Mouse (Mus musculus) adrenal gland, postnatal 10 days (tissue): ENCODE results near the gene Sytl2. TPM values are rescaled to one million over a fixed set of nuclear protein-coding genes. Genes with fewer than 3 reads are reported as not detected.
A peak's percentile ranks its signal among the peaks of the same experiment; 100 is the strongest.

Experiments
- DNase-seq: peaks from one replicate; pipeline ENCODE4 v3.0.0; 2021; ENCODE audit warnings: mixed read lengths
- long read RNA-seq, 2 experiments: library from polyadenylated mRNA; stranded (forward); transcript quantifications; one replicate each; pipeline ENCODE4 v2.0.0; 2021
- total RNA-seq, 2 experiments: library from RNA; stranded (reverse); gene quantifications; 2 replicates each; pipeline ENCODE4 v1.2.3; 2021

Sytl2 gene
- 10 to 100 TPM in 1 of 2 experiments, 1 to 10 TPM in 1; 7.3 to 13.7 TPM for total RNA-seq
- long read RNA-seq, experiment 1, partial matches to known transcripts = 0 of 3 reads
- long read RNA-seq, experiment 1, other reads (novel, unspliced or antisense) = 2 of 3 reads
- long read RNA-seq, experiment 2, partial matches to known transcripts = 0 of 4 reads
- long read RNA-seq, experiment 2, other reads (novel, unspliced or antisense) = 4 of 4 reads

GRCm38 (mm10) chr7:90301942-90302646 lies at the start of gene Sytl2:
Sytl2 (plus strand) TSS chr7:90302252.
- DNase-seq = peak; percentile 81

- DNase-seq = no peak
Measured at GRCm38 (mm10) chr7:90252946-90253345, 49.1 kb upstream of the Sytl2 start.

GRCm38 (mm10) chr7:90258701-90259100 lies 43.4 kb upstream of the Sytl2 start:
- DNase-seq = no peak

- DNase-seq = no peak
Measured at GRCm38 (mm10) chr7:90259899-90260298, 42.2 kb upstream of the Sytl2 start.

GRCm38 (mm10) chr7:90261902-90262599 lies 40.0 kb upstream of the Sytl2 start:
- DNase-seq = no peak

- DNase-seq = peak; percentile 84
Measured at GRCm38 (mm10) chr7:90265289-90265970, 36.6 kb upstream of the Sytl2 start, which contains the start of gene Ccdc83. Ccdc83 (minus strand) TSS chr7:90265777.

- DNase-seq = no peak
Measured at GRCm38 (mm10) chr7:90270141-90270540, 31.9 kb upstream of the Sytl2 start.

- no peak for DNase-seq
Measured at GRCm38 (mm10) chr7:90274561-90275100, 27.4 kb upstream of the Sytl2 start.

- no peak for DNase-seq
Measured at GRCm38 (mm10) chr7:90277246-90277645, 24.8 kb upstream of the Sytl2 start.

GRCm38 (mm10) chr7:90277769-90278168 lies 24.3 kb upstream of the Sytl2 start:
- DNase-seq = no peak

GRCm38 (mm10) chr7:90279136-90279535 lies 22.9 kb upstream of the Sytl2 start:
- DNase-seq = no peak

GRCm38 (mm10) chr7:90280274-90280875 lies 21.7 kb upstream of the Sytl2 start:
- DNase-seq = peak; percentile 60

- DNase-seq = no peak
Measured at GRCm38 (mm10) chr7:90280878-90281277, 21.2 kb upstream of the Sytl2 start.

GRCm38 (mm10) chr7:90281759-90282546 lies 20.1 kb upstream of the Sytl2 start:
- no peak for DNase-seq

GRCm38 (mm10) chr7:90282786-90283185 lies 19.3 kb upstream of the Sytl2 start:
- peak; percentile 32 for DNase-seq

- no peak for DNase-seq
Measured at GRCm38 (mm10) chr7:90284793-90285192, 17.3 kb upstream of the Sytl2 start.

GRCm38 (mm10) chr7:90291885-90292284 lies 10.2 kb upstream of the Sytl2 start:
- DNase-seq = no peak

GRCm38 (mm10) chr7:90302647-90303552 lies 848 bp downstream of the Sytl2 start:
- DNase-seq = no peak

GRCm38 (mm10) chr7:90306079-90306478 lies 4.0 kb downstream of the Sytl2 start:
- no peak for DNase-seq

GRCm38 (mm10) chr7:90306968-90307367 lies 4.9 kb downstream of the Sytl2 start:
- no peak for DNase-seq
